Mouse (Mus musculus): ENCODE results near the gene Mapk11.

- TF ChIP-seq CTCF (IDR thresholded peaks at IDR 0.05 in 2 of 3, conservative IDR thresholded peaks at IDR 0.05 in 1 of 3; ENCODE audit: control insufficient read depth in 1 of 3, insufficient read depth in 1 of 3, low read depth in 2 of 3, low read length in 3 of 3, poor library complexity in 1 of 3, severe bottlenecking in 1 of 3) (no peak), ZMIZ1 (IDR thresholded peaks at IDR 0.05; ENCODE audit: low read depth, low read length) (no peak), CHD1 (IDR thresholded peaks at IDR 0.05; ENCODE audit: low read depth, low read length) (no peak), HCFC1 (IDR thresholded peaks at IDR 0.05; ENCODE audit: low read depth, low read length) (no peak), MAX (IDR thresholded peaks at IDR 0.05; ENCODE audit: low read length) (no peak), ELF1 (IDR thresholded peaks at IDR 0.05; ENCODE audit: low read depth, low read length) (no peak), JUND (IDR thresholded peaks at IDR 0.05; ENCODE audit: low read depth, low read length) (no peak), POLR2A (IDR thresholded peaks at IDR 0.05; ENCODE audit: control insufficient read depth in 1 of 2, insufficient read depth in 1 of 2, low read depth in 1 of 2, low read length in 2 of 2, poor library complexity in 1 of 2) (no peak), CHD2 (IDR thresholded peaks at IDR 0.05; ENCODE audit: low read length) (peak; percentile 57; the same call in 1 of the 2 replicates), EP300 (IDR thresholded peaks at IDR 0.05; ENCODE audit: low read depth in 1 of 2, low read length in 2 of 2) (no peak), ZC3H11A (IDR thresholded peaks at IDR 0.05; ENCODE audit: low read depth, low read length) (no peak), MAFK (IDR thresholded peaks at IDR 0.05; ENCODE audit: borderline replicate concordance, low read depth, low read length) (no peak), SMC3 (IDR thresholded peaks at IDR 0.05; ENCODE audit: low read depth, low read length) (no peak)
Observed at GRCm38 (mm10) chr15:89195261-89195681, 45.8 kb upstream of the Mapk11 start.

Measured in MEL (cell line).